In the genomic region with DNA sequence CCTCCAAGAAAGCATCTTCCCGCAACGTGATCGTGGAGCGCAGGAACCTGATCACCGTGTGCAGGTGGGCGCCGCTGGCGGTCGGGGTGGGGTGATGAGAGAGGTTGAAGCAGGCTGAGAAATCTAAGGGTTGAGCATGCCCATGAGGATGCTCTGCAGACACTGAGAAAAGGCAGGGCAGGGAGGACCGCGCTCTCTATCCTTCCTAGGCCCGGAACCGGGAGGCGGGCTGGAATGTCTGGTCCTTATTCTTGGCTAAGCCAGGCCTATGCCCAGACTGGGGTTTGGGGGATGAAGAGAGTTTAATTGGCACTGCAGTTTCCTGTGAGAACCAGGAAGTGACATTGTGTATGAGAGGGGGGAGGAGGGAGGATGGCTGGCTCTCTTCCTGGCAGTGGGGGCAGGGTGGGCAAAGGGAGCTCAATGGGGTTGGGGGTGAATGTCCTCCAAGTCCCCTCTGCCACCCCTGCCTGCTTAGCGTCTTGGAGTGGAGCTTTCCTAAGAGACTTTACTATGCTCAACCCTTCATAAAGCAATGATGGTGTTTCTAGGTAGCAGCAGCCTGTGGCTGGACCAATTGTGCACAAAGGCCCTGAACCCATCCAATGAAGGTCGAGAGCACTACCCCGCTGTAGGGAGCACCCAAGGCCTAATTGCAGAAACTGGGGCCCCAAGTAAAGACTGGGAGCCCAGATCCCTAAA, we compare ENCODE assay signal across 9 mouse cellular contexts. TPM values are rescaled to one million over a fixed set of nuclear protein-coding genes. Genes with fewer than 3 reads are reported as not detected.
DNase-seq lines count a peak whose midpoint lies in the region; ATAC-seq and TF ChIP-seq lines count a peak whose summit lies in the region.
"Had no signal": no experiment of that assay in that cellular context is flagged by ENCODE, and none has a peak within 500 bp of the region (broad histone marks: within the 10 kb centered on the region; RNA-seq: fewer than 3 reads in every experiment).

No protein-coding gene starts in this region.

- no peaks in the 10 kb centered on the region for H3K9me3 ChIP-seq in lung, embryonic 14.5 days (ENCODE audit: low read depth, low read length)
- H3K9me3 ChIP-seq in forebrain, embryonic 11.5 days (ENCODE audit: control insufficient read depth, low read length), result no peaks in the 10 kb centered on the region
- no peaks in the 10 kb centered on the region for H3K9me3 ChIP-seq in neural tube, embryonic 12.5 days

- peaks cover 18% of the 10 kb centered on the region for H3K27me3 ChIP-seq in lung, embryonic 14.5 days (ENCODE audit: insufficient read depth, low read length)
- peaks cover 4% of the 10 kb centered on the region; the same call in 1 of the 2 replicates for H3K27me3 ChIP-seq in forebrain, embryonic 11.5 days (ENCODE audit: control insufficient read depth, insufficient read depth, low read length)
- peaks cover 11% of the 10 kb centered on the region for H3K27me3 ChIP-seq in neural tube, embryonic 12.5 days (replicated peaks)

- WGBS in lung, embryonic 14.5 days, result 8% methylated on average over 17 of the region's 17 CpGs
- WGBS in forebrain, embryonic 11.5 days, result 8% methylated on average over 17 of the region's 17 CpGs
- 8% methylated on average over 17 of the region's 17 CpGs for WGBS in neural tube, embryonic 12.5 days

- no peak for DNase-seq in lung, embryonic 14.5 days
- DNase-seq in lung, adult 18-20 months, result no peak
- DNase-seq in forebrain, embryonic 11.5 days (ENCODE audit: low spot score), result peak; percentile 58
- peak; percentile 54 to 70 for DNase-seq in layer of hippocampus, postnatal 14 days (ENCODE audit: low spot score in 2 of 2)
- DNase-seq in embryo, embryonic 9.5 days (ENCODE audit: extremely low spot score), result no peak
- no peak for DNase-seq in kidney, adult 8-10 months

- TF ChIP-seq CTCF in lung, embryonic 14.5 days (IDR thresholded peaks at IDR 0.05; ENCODE audit: low read depth), result no peak

- ATAC-seq in lung, embryonic 14.5 days (ENCODE audit: insufficient read depth), result peak; percentile 30
- peak; percentile 11; the same call in 1 of the 2 replicates for ATAC-seq in cerebellum, adult (ENCODE audit: insufficient number of reproducible peaks, low FRiP score, low TSS enrichment)
- peak; percentile 31 for ATAC-seq in forebrain, embryonic 11.5 days (replicated peaks; ENCODE audit: low FRiP score)
- ATAC-seq in neural tube, embryonic 12.5 days (ENCODE audit: low FRiP score, low read depth), result peak; percentile 37

- H3K4me2 ChIP-seq in lung, embryonic 14.5 days, result peak overlapping the region; percentile 80
- H3K4me2 ChIP-seq in forebrain, embryonic 11.5 days (ENCODE audit: low read depth, low read length, severe bottlenecking), result peak overlapping the region; percentile 84
- H3K4me2 ChIP-seq in neural tube, embryonic 12.5 days (replicated peaks), result peak overlapping the region; percentile 80

- no peaks in the 10 kb centered on the region for H3K36me3 ChIP-seq in lung, embryonic 14.5 days (ENCODE audit: insufficient read depth)
- H3K36me3 ChIP-seq in forebrain, embryonic 11.5 days (ENCODE audit: control insufficient read depth, insufficient read depth, low read length), result no peaks in the 10 kb centered on the region
- H3K36me3 ChIP-seq in neural tube, embryonic 12.5 days, result peaks cover under 1% of the 10 kb centered on the region; the same call in 1 of the 2 replicates

- peaks cover 11% of the 10 kb centered on the region for H3K4me1 ChIP-seq in lung, embryonic 14.5 days (ENCODE audit: insufficient read depth)
- peaks cover 23% of the 10 kb centered on the region for H3K4me1 ChIP-seq in forebrain, embryonic 11.5 days (replicated peaks; ENCODE audit: control insufficient read depth, insufficient read depth, low read length)
- H3K4me1 ChIP-seq in neural tube, embryonic 12.5 days, result peaks cover 61% of the 10 kb centered on the region

- H3K9ac ChIP-seq in lung, embryonic 14.5 days, result no peak overlapping the region
- peak overlapping the region; percentile 60 for H3K9ac ChIP-seq in forebrain, embryonic 11.5 days (ENCODE audit: low read length)
- peak overlapping the region; percentile 80 for H3K9ac ChIP-seq in neural tube, embryonic 12.5 days

- no peak overlapping the region for H3K27ac ChIP-seq in lung, embryonic 14.5 days (ENCODE audit: low read depth)
- H3K27ac ChIP-seq in forebrain, embryonic 11.5 days (ENCODE audit: low read depth, low read length), result peak overlapping the region; percentile 65
- peak overlapping the region; percentile 79 for H3K27ac ChIP-seq in neural tube, embryonic 12.5 days

- H3K4me3 ChIP-seq in lung, embryonic 14.5 days (ENCODE audit: low read depth, low read length), result peak overlapping the region; percentile 34
- peak overlapping the region; percentile 51 for H3K4me3 ChIP-seq in forebrain, embryonic 11.5 days (ENCODE audit: low read depth, low read length)
- H3K4me3 ChIP-seq in neural tube, embryonic 12.5 days, result peak overlapping the region; percentile 66

RNA-seq across cellular contexts. Expression of gene Rundc3a, which starts 0.7 kb away (rescaled TPM):
- polyA plus RNA-seq in lung, embryonic 14.5 days (2014; fragmentation: Nextera tagmentation; extraction: Ambion mirVana), result 1.1 and 1.3 TPM in 2 replicates
- polyA plus RNA-seq in forebrain, embryonic 11.5 days (2014; fragmentation: Nextera tagmentation; extraction: Ambion mirVana), result 33.1 and 35.4 TPM in 2 replicates
- 100 to 1,000 TPM; 413 to 422 TPM for total RNA-seq in layer of hippocampus, postnatal 14 days (2021)
- 152 and 171 TPM in 2 replicates for polyA plus RNA-seq in neural tube, embryonic 12.5 days (2016; fragmentation: Nextera tagmentation; extraction: Ambion mirVana)

RNA-seq across cellular contexts. Expression of gene Slc25a39, which starts 13.9 kb away (rescaled TPM):
- 223 and 244 TPM in 2 replicates for polyA plus RNA-seq in lung, embryonic 14.5 days (2014; fragmentation: Nextera tagmentation; extraction: Ambion mirVana)
- polyA plus RNA-seq in forebrain, embryonic 11.5 days (2014; fragmentation: Nextera tagmentation; extraction: Ambion mirVana), result 196 and 214 TPM in 2 replicates
- total RNA-seq in layer of hippocampus, postnatal 14 days (2021), result 10 to 100 TPM; 75.6 to 81.8 TPM
- 148 and 162 TPM in 2 replicates for polyA plus RNA-seq in neural tube, embryonic 12.5 days (2016; fragmentation: Nextera tagmentation; extraction: Ambion mirVana)

RNA-seq across cellular contexts. Expression of gene Slc4a1, which starts 27.9 kb away (rescaled TPM):
- 6.0 and 6.9 TPM in 2 replicates for polyA plus RNA-seq in lung, embryonic 14.5 days (2014; fragmentation: Nextera tagmentation; extraction: Ambion mirVana)
- polyA plus RNA-seq in forebrain, embryonic 11.5 days (2014; fragmentation: Nextera tagmentation; extraction: Ambion mirVana), result 33.8 and 36.8 TPM in 2 replicates
- total RNA-seq in layer of hippocampus, postnatal 14 days (2021), result under 1 TPM; 0.50 to 0.60 TPM
- 18.8 and 23.6 TPM in 2 replicates for polyA plus RNA-seq in neural tube, embryonic 12.5 days (2016; fragmentation: Nextera tagmentation; extraction: Ambion mirVana)

RNA-seq across cellular contexts. Expression of gene Grn, which starts 36.2 kb away (rescaled TPM):
- polyA plus RNA-seq in lung, embryonic 14.5 days (2014; fragmentation: Nextera tagmentation; extraction: Ambion mirVana), result 113 and 116 TPM in 2 replicates
- 65.7 and 72.8 TPM in 2 replicates for polyA plus RNA-seq in forebrain, embryonic 11.5 days (2014; fragmentation: Nextera tagmentation; extraction: Ambion mirVana)
- total RNA-seq in layer of hippocampus, postnatal 14 days (2021), result 10 to 100 TPM; 82.3 to 87.4 TPM
- polyA plus RNA-seq in neural tube, embryonic 12.5 days (2016; fragmentation: Nextera tagmentation; extraction: Ambion mirVana), result 75.2 and 86.1 TPM in 2 replicates

RNA-seq across cellular contexts. Expression of gene Fam171a2, which starts 53.6 kb away (rescaled TPM):
- polyA plus RNA-seq in lung, embryonic 14.5 days (2014; fragmentation: Nextera tagmentation; extraction: Ambion mirVana), result 7.4 and 8.3 TPM in 2 replicates
- polyA plus RNA-seq in forebrain, embryonic 11.5 days (2014; fragmentation: Nextera tagmentation; extraction: Ambion mirVana), result 11.0 and 11.2 TPM in 2 replicates
- total RNA-seq in layer of hippocampus, postnatal 14 days (2021), result 10 to 100 TPM; 86.0 to 97.5 TPM
- polyA plus RNA-seq in neural tube, embryonic 12.5 days (2016; fragmentation: Nextera tagmentation; extraction: Ambion mirVana), result 23.3 and 23.7 TPM in 2 replicates
- total RNA-seq: neutrophil, adult 5-6 weeks had no signal

Comparison
In these comparisons a context has a peak if more than half of its experiments do, and no peak if none do; other contexts are left out.
1. DNase-seq: peak in forebrain, embryonic 11.5 days (single experiment) and layer of hippocampus, postnatal 14 days (2 of 2); none in lung, embryonic 14.5 days (single experiment), lung, adult 18-20 months (0 of 2), embryo, embryonic 9.5 days (single experiment) and kidney, adult 8-10 months (0 of 2).
2. RNA of gene Rundc3a, which starts 0.7 kb away (polyA plus RNA-seq): 152 to 171 TPM in neural tube, embryonic 12.5 days and 33.1 to 35.4 TPM in forebrain, embryonic 11.5 days; 1.1 to 1.3 TPM in lung, embryonic 14.5 days; every median in the first group is over 10 times any median in the second.
3. Peak in every context shown above with its lines, with median percentiles within 50 percentile points of each other: ATAC-seq, H3K4me2 ChIP-seq and H3K4me3 ChIP-seq.